Mouse (Mus musculus): ENCODE measurements around the gene Pcbp1. TPM values are rescaled to one million over a fixed set of nuclear protein-coding genes. Genes with fewer than 3 reads are reported as not detected.
A peak's percentile ranks its signal among the peaks of the same experiment; 100 is the strongest.

Pcbp1 gene
- total RNA-seq, 2 experiments from 2014 or later: 179 to 184 TPM

DNA sequence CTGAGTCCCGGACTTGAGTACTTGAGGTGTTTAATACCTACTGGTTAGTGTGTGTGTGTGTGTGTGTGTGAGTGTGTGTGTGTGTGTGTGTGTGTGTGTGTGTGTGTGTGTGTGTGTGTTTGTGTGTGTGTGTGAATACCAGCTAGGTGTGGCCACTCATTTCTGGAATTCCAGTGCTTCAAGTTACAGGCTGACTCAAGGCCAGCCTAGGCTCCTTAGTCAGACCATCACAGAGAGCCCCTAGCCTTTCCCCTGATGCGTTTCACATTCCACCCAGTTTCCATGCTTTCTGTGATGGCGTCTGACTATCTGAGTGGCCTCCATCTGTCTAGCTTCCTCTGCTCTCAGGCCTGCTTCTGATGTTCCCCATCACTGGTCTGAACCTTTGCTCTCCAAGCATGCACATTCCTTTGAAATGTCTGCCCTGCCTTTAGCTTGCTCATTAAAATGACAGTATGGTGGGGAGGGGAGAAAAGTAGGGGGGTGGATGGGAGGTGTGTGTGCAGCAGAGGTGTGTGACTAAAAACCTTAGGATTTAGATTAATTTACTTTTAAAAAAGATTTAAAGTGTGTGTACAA is 6.3 kb downstream of the Pcbp1 start:
- no peak overlapping the region for H3K4me3 ChIP-seq
- TF ChIP-seq CTCF (conservative IDR thresholded peaks at IDR 0.05): no peak

GRCm38 (mm10) chr6:86516021-86516420 is 10.1 kb downstream of the Pcbp1 start:
- no peak for DNase-seq (ENCODE audit: low spot score in 2 of 2)
- H3K4me3 ChIP-seq: peak overlapping the region; percentile 34
- no peak for TF ChIP-seq CTCF (conservative IDR thresholded peaks at IDR 0.05)
- H3K27ac ChIP-seq: peak overlapping the region; percentile 58

More for the DNA sequence above, 6.3 kb downstream of the Pcbp1 start:
- no peak for DNase-seq (ENCODE audit: low spot score in 2 of 2)
- no peak overlapping the region for H3K27ac ChIP-seq

GRCm38 (mm10) chr6:86513296-86513695 is 12.8 kb downstream of the Pcbp1 start:
- Histone ChIP-seq H3K27ac (no peak overlapping the region), H3K4me3 (no peak overlapping the region)
- no peak for DNase-seq (ENCODE audit: low spot score in 2 of 2)
- no peak for TF ChIP-seq CTCF (conservative IDR thresholded peaks at IDR 0.05)

DNA sequence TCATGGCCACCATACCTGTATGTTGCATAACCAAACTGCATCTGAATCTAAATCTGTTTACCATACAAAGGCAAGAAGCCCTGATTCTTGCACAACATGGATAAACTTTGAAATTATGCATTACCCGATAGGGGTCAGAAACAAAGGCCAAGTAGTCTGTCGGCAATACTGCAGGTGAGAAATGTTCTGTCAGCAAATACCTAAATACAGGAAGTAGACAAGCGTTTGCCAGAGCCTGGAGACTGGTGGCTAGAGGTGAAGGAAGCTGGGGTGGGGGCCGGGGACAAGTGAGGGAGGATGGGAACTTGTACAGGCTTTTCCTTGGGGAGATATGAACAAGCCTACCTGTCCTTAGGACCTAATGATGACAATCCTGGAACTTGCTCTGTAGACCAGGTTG is 15.1 kb downstream of the Pcbp1 start:
- TF ChIP-seq CTCF (conservative IDR thresholded peaks at IDR 0.05): no peak
- DNase-seq (ENCODE audit: low spot score in 2 of 2): no peak
- H3K4me3 ChIP-seq: no peak overlapping the region
- H3K27ac ChIP-seq: no peak overlapping the region

DNA sequence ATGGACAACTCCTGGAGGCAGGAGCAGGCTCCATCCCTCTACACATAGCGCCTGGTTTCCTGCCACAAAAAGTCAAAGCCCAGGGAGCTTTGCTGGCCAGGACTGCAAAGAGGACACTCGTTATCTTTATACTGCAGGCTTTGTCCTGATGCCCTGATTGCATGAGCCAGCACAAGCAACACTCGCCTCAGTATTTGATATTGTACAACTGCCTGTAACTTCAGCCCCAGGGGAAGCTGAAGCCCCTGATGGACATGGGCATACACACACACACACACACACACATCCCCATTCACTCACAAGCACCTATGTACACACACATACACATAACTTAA is 16.3 kb downstream of the Pcbp1 start:
- H3K4me3 ChIP-seq: no peak overlapping the region
- no peak for TF ChIP-seq CTCF (conservative IDR thresholded peaks at IDR 0.05)

GRCm38 (mm10) chr6:86509194-86509865 is 16.8 kb downstream of the Pcbp1 start:
- Histone ChIP-seq H3K27ac (no peak overlapping the region), H3K4me3 (no peak overlapping the region)
- no peak for TF ChIP-seq CTCF (conservative IDR thresholded peaks at IDR 0.05)
- DNase-seq (ENCODE audit: low spot score in 2 of 2): no peak

More for the DNA sequence above, 16.3 kb downstream of the Pcbp1 start:
- DNase-seq (ENCODE audit: low spot score in 2 of 2): no peak
- no peak overlapping the region for H3K27ac ChIP-seq

- Histone ChIP-seq H3K4me3 (no peak overlapping the region), H3K27ac (no peak overlapping the region)
- DNase-seq (ENCODE audit: low spot score in 2 of 2): no peak
- TF ChIP-seq CTCF (conservative IDR thresholded peaks at IDR 0.05): peak; percentile 14; the same call in 1 of the 2 replicates
Measured at GRCm38 (mm10) chr6:86508736-86509135, 17.4 kb downstream of the Pcbp1 start.

- no peak overlapping the region for H3K27ac ChIP-seq
- H3K4me3 ChIP-seq: no peak overlapping the region
- no peak for DNase-seq (ENCODE audit: low spot score in 2 of 2)
- no peak for TF ChIP-seq CTCF (conservative IDR thresholded peaks at IDR 0.05)
Measured at GRCm38 (mm10) chr6:86507116-86507515, 19.0 kb downstream of the Pcbp1 start.

DNA sequence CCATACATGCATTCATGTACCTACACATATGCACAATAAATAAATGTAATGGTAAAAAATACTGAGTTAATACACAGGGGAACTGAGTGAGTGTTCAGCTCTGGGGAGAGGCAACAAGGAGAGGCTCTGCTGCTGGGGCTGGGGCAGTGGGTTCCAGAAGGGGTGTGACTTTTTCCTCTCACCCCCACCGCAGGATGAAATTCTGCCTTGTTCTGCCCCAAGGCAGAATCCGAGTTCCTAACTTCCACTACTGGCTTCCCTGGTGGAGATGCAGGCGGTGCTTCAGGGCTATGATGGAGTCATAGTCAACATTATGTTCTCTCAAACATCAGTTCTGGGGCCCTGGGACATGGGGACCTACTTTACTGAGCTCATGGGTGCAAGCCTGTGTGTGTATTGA is 19.8 kb downstream of the Pcbp1 start:
- no peak overlapping the region for H3K4me3 ChIP-seq
- no peak for DNase-seq (ENCODE audit: low spot score in 2 of 2)
- no peak for TF ChIP-seq CTCF (conservative IDR thresholded peaks at IDR 0.05)
- H3K27ac ChIP-seq: no peak overlapping the region

- no peak for DNase-seq (ENCODE audit: low spot score in 2 of 2)
- TF ChIP-seq CTCF (conservative IDR thresholded peaks at IDR 0.05): no peak
- Histone ChIP-seq H3K27ac (no peak overlapping the region), H3K4me3 (no peak overlapping the region)
Measured at GRCm38 (mm10) chr6:86505671-86506070, 20.4 kb downstream of the Pcbp1 start.

DNA sequence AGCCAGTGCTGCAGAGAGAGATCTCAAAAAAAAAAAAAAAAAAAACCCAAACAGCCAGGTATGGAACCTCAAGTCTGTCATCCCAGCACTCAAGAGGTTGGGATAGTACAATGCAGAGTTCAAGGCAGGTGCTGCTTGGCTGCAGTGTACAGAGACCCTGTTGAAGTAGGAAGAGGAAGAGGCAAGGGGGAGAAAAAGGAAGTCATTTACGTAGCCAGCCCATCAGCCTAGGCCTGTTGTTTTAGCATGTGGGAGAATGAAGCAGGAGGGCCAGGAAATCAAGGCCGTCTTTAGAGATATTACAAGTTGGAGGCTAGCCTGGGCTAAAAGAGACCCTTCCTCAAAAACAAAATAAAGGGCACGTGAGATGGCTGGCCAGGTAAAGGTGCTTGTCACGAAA is 22.6 kb downstream of the Pcbp1 start:
- no peak for TF ChIP-seq CTCF (conservative IDR thresholded peaks at IDR 0.05)
- Histone ChIP-seq H3K4me3 (no peak overlapping the region), H3K27ac (no peak overlapping the region)
- no peak for DNase-seq (ENCODE audit: low spot score in 2 of 2)

GRCm38 (mm10) chr6:86499571-86500109 is 26.5 kb downstream of the Pcbp1 start:
- Histone ChIP-seq H3K4me3 (no peak overlapping the region), H3K27ac (no peak overlapping the region)
- no peak for DNase-seq (ENCODE audit: low spot score in 2 of 2)
- TF ChIP-seq CTCF (conservative IDR thresholded peaks at IDR 0.05): no peak

- H3K4me3 ChIP-seq: no peak overlapping the region
- TF ChIP-seq CTCF (conservative IDR thresholded peaks at IDR 0.05): no peak
- H3K27ac ChIP-seq: peak overlapping the region; percentile 48; the same call in 1 of the 2 replicates
- DNase-seq (ENCODE audit: low spot score in 2 of 2): no peak
Measured at GRCm38 (mm10) chr6:86497942-86498732, 28.0 kb downstream of the Pcbp1 start.

All from layer of hippocampus, adult 2 months (tissue).